12 mouse cellular contexts compared by ENCODE assay signal in genomic region chr1:138004319-138004718, GRCm38 (mm10).
"Had no signal": no experiment of that assay in that cellular context is flagged by ENCODE, and none has a peak within 500 bp of the region (broad histone marks: within the 10 kb centered on the region; RNA-seq: fewer than 3 reads in every experiment).

No protein-coding gene starts in this region.

- DNase-seq: left cerebral cortex, postnatal 4 days; liver; liver, embryonic 13.5 days; liver, postnatal 0 days; lung, adult 18-20 months; lung, adult 2 months; lung, embryonic 14.5 days; lung, postnatal 10 days; lung, postnatal 14 days; lung, postnatal 36 days; lung, postnatal 4 days; midbrain, embryonic 14.5 days had no signal
